Comparison of ENCODE assay signal across 10 mouse cellular contexts in the genomic region with DNA sequence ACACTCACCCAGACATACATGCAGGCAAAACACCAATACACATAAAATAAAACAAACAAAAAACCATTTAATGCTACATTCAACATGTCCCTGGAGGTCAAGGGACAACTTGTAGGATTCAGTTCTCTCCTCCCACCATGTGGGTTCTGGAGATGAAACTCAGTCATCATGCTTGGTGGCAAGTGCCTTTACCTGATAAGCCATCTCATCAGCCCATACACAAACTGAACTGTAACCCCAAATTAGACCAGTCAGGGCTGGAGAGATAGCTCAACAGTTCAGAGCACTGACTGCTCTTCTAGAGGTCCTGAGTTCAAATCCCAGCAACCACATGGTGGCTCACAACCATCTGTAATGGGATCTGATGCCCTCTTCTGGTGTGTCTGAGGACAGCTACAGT. TPM values are rescaled to one million over a fixed set of nuclear protein-coding genes. Genes with fewer than 3 reads are reported as not detected.
A peak's percentile ranks its signal among the peaks of the same experiment; 100 is the strongest.
DNase-seq lines count a peak whose midpoint lies in the region; ATAC-seq and TF ChIP-seq lines count a peak whose summit lies in the region.
"Not testable (repeated sequence)": the region's sequence is repeated elsewhere in the genome, so short reads cannot be mapped to it uniquely, and the experiment has no call there.
"Had no signal": no experiment of that assay in that cellular context is flagged by ENCODE, and none has a peak within 500 bp of the region (broad histone marks: within the 10 kb centered on the region; RNA-seq: fewer than 3 reads in every experiment).

No protein-coding gene starts in this region.

- H3K4me1 ChIP-seq in MEL (ENCODE audit: control insufficient read depth in 1 of 2, insufficient read depth in 2 of 2, low read length in 2 of 2), result peaks cover 2 to 13% of the 10 kb centered on the region in 2 experiments; a peak in 2 of 4 replicates
- H3K4me1 ChIP-seq in embryonic facial prominence, embryonic 10.5 days, result peaks cover 69% of the 10 kb centered on the region
- H3K4me1 ChIP-seq in limb, embryonic 10.5 days, result peaks cover 76% of the 10 kb centered on the region
- H3K4me1 ChIP-seq in liver, embryonic 12.5 days, result peaks cover 49% of the 10 kb centered on the region
- peaks cover 2 to 24% of the 10 kb centered on the region in 2 experiments; a peak in 2 of 4 replicates for H3K4me1 ChIP-seq in liver, embryonic 14.5 days (replicated peaks; ENCODE audit: control insufficient read depth in 2 of 2, insufficient read depth in 2 of 2, low read length in 1 of 2)
- peaks cover 32% of the 10 kb centered on the region for H3K4me1 ChIP-seq in liver, postnatal 0 days (ENCODE audit: insufficient read depth)

- not testable (repeated sequence) for H3K27me3 ChIP-seq in MEL (ENCODE audit: control insufficient read depth in 1 of 2, insufficient read depth in 2 of 2, low read length in 2 of 2); embryonic facial prominence, embryonic 10.5 days (replicated peaks; ENCODE audit: low read depth, poor library complexity, severe bottlenecking); limb, embryonic 10.5 days (ENCODE audit: low read depth, poor library complexity, severe bottlenecking); liver, embryonic 14.5 days (ENCODE audit: control insufficient read depth, insufficient read depth, low read length); liver, postnatal 0 days (ENCODE audit: insufficient read depth, low read length)
- peaks cover 17% of the 10 kb centered on the region; the same call in 1 of the 2 replicates for H3K27me3 ChIP-seq in liver, embryonic 12.5 days (replicated peaks)

- peak; percentile 36 to 72; a peak in 3 of 4 replicates for TF ChIP-seq EP300 in MEL (IDR thresholded peaks at IDR 0.05; ENCODE audit: low read depth in 1 of 2, low read length in 2 of 2)
- peak; percentile 86 for TF ChIP-seq EP300 in liver, embryonic 14.5 days (IDR thresholded peaks at IDR 0.05; ENCODE audit: low read depth)
- TF ChIP-seq EP300 in liver, postnatal 0 days (IDR thresholded peaks at IDR 0.05; ENCODE audit: low read depth), result peak; percentile 87

- H3K4me3 ChIP-seq in MEL (ENCODE audit: control insufficient read depth in 1 of 2, insufficient read depth in 1 of 2, low read depth in 2 of 2, low read length in 2 of 2); embryonic facial prominence, embryonic 10.5 days; limb, embryonic 10.5 days; liver, embryonic 12.5 days; liver, embryonic 14.5 days (ENCODE audit: insufficient read depth in 1 of 2, low read depth in 2 of 2, low read length in 2 of 2); liver, postnatal 0 days (ENCODE audit: low read depth, low read length): not testable (repeated sequence)

- H3K27ac ChIP-seq in MEL (ENCODE audit: control insufficient read depth, low read depth, low read length); liver, embryonic 12.5 days; liver, embryonic 14.5 days; liver, postnatal 0 days (ENCODE audit: low read depth): not testable (repeated sequence)
- 0 out of 2 replicates have a peak overlapping the region, but pooled peaks have one; percentile 8 for H3K27ac ChIP-seq in embryonic facial prominence, embryonic 10.5 days (replicated peaks)
- H3K27ac ChIP-seq in limb, embryonic 10.5 days, result peak overlapping the region; percentile 58; the same call in 1 of the 2 replicates

- peak; percentile 34 for DNase-seq in MEL (ENCODE audit: low read depth, low spot score)
- DNase-seq in c-Kit-positive CD71-positive TER-119-positive erythroid progenitor cells, embryonic 14.5 days (ENCODE audit: low spot score), result peak; percentile 30
- not testable (repeated sequence) for DNase-seq in embryonic facial prominence, embryonic 10.5 days (ENCODE audit: low spot score); limb, embryonic 10.5 days (ENCODE audit: low spot score); liver, postnatal 0 days
- peak; percentile 31 to 51 (median 41) for DNase-seq in liver, embryonic 14.5 days (ENCODE audit: low read depth in 3 of 3, low spot score in 3 of 3)

- not testable (repeated sequence) for TF ChIP-seq POLR2A in MEL (IDR thresholded peaks at IDR 0.05; ENCODE audit: control insufficient read depth in 1 of 2, insufficient read depth in 1 of 2, low read depth in 1 of 2, low read length in 2 of 2, poor library complexity in 1 of 2)

- not testable (repeated sequence) for H3K9me3 ChIP-seq in MEL (replicated peaks; ENCODE audit: insufficient read depth, low read length); embryonic facial prominence, embryonic 10.5 days; limb, embryonic 10.5 days (replicated peaks); liver, embryonic 12.5 days (replicated peaks); liver, embryonic 14.5 days (ENCODE audit: control insufficient read depth, low read length); liver, postnatal 0 days (ENCODE audit: low read length)

- not testable (repeated sequence) for H3K9ac ChIP-seq in MEL (ENCODE audit: control insufficient read depth, low read depth, low read length, poor library complexity, severe bottlenecking); liver, embryonic 12.5 days; liver, embryonic 14.5 days (replicated peaks); liver, postnatal 0 days (replicated peaks)

- peak; percentile 59 for ATAC-seq in liver, embryonic 12.5 days
- peak; percentile 75 for ATAC-seq in liver, embryonic 14.5 days (ENCODE audit: insufficient read depth)
- peak; percentile 22 for ATAC-seq in liver, postnatal 0 days
- ATAC-seq in megakaryocyte-erythroid progenitor cell, adult 5-6 weeks (replicated peaks; ENCODE audit: low FRiP score, low TSS enrichment, poor library complexity, severe bottlenecking), result peak; percentile 74

- TF ChIP-seq RAD21 in MEL (IDR thresholded peaks at IDR 0.05; ENCODE audit: low read depth, low read length), result not testable (repeated sequence)

- not testable (repeated sequence) for H3K36me3 ChIP-seq in MEL (ENCODE audit: control insufficient read depth in 1 of 2, insufficient read depth in 2 of 2, low read length in 2 of 2); embryonic facial prominence, embryonic 10.5 days (replicated peaks); limb, embryonic 10.5 days; liver, embryonic 12.5 days; liver, embryonic 14.5 days (replicated peaks; ENCODE audit: control insufficient read depth, insufficient read depth, low read depth); liver, postnatal 0 days (replicated peaks; ENCODE audit: insufficient read depth, low read length)

- not testable (repeated sequence) for H3K4me2 ChIP-seq in liver, embryonic 12.5 days; liver, embryonic 14.5 days (ENCODE audit: low read depth); liver, postnatal 0 days (ENCODE audit: low read depth, low read length)

- not testable (repeated sequence) for H3K79me2 ChIP-seq in MEL (ENCODE audit: control insufficient read depth, insufficient read depth, low read length, poor library complexity)

- TF ChIP-seq CTCF in MEL (IDR thresholded peaks at IDR 0.05 in 2 of 3, conservative IDR thresholded peaks at IDR 0.05 in 1 of 3; ENCODE audit: control insufficient read depth in 1 of 3, insufficient read depth in 1 of 3, low read depth in 2 of 3, low read length in 3 of 3, poor library complexity in 1 of 3, severe bottlenecking in 1 of 3); liver, embryonic 14.5 days (IDR thresholded peaks at IDR 0.05; ENCODE audit: low read depth); liver, postnatal 0 days (IDR thresholded peaks at IDR 0.05; ENCODE audit: low read depth): not testable (repeated sequence)

RNA-seq across cellular contexts. Expression of a gene that starts 25.7 kb away (rescaled TPM):
- 19.8 and 23.5 TPM in 2 replicates for total RNA-seq in MEL (2012; rRNA removed)
- polyA plus RNA-seq in MEL (2012; ENCODE audit: insufficient read depth in 1 of 2, insufficient read length in 2 of 2, low read depth in 1 of 2, low replicate concordance in 2 of 2, missing spikeins in 1 of 2), result 10 to 100 TPM; 30.5 to 39.1 TPM
- polyA plus RNA-seq in embryonic facial prominence, embryonic 10.5 days (2016; fragmentation: Nextera tagmentation; extraction: Ambion mirVana), result 70.4 and 78.9 TPM in 2 replicates
- 68.2 and 71.3 TPM in 2 replicates for polyA plus RNA-seq in limb, embryonic 10.5 days (2016; fragmentation: Nextera tagmentation; extraction: Ambion mirVana)
- polyA plus RNA-seq in liver, embryonic 12.5 days (2016; fragmentation: Nextera tagmentation; extraction: Ambion mirVana), result 33.7 and 34.3 TPM in 2 replicates
- 9.3 and 11.0 TPM in 2 replicates for polyA plus RNA-seq in liver, embryonic 14.5 days (2012; rRNA removed)
- polyA plus RNA-seq in liver, embryonic 14.5 days (2014; fragmentation: Nextera tagmentation; extraction: Ambion mirVana), result 26.4 and 29.1 TPM in 2 replicates
- polyA plus RNA-seq in liver, postnatal 0 days (2015; fragmentation: Nextera tagmentation; extraction: Ambion mirVana), result 62.2 and 64.9 TPM in 2 replicates
- 12.8 and 27.1 TPM in 2 replicates for total RNA-seq in megakaryocyte-erythroid progenitor cell, adult 5-6 weeks (2014; fragmentation: Nextera tagmentation)
- total RNA-seq in megakaryocyte-erythroid progenitor cell, adult 5-6 weeks (2017), result 5.9 and 16.1 TPM in 2 replicates

RNA-seq across cellular contexts. Expression of a gene that starts 29.6 kb away (rescaled TPM):
- total RNA-seq in MEL (2012; rRNA removed), result not detected in 2 replicates
- not detected for polyA plus RNA-seq in MEL (2012; ENCODE audit: insufficient read depth in 1 of 2, insufficient read length in 2 of 2, low read depth in 1 of 2, low replicate concordance in 2 of 2, missing spikeins in 1 of 2)
- polyA plus RNA-seq in embryonic facial prominence, embryonic 10.5 days (2016; fragmentation: Nextera tagmentation; extraction: Ambion mirVana), result 4.0 and 5.6 TPM in 2 replicates
- 1.5 and 5.6 TPM in 2 replicates for polyA plus RNA-seq in limb, embryonic 10.5 days (2016; fragmentation: Nextera tagmentation; extraction: Ambion mirVana)
- 0.32 TPM in 1 of 2 replicates, not detected in the other for polyA plus RNA-seq in liver, embryonic 12.5 days (2016; fragmentation: Nextera tagmentation; extraction: Ambion mirVana)
- 0.14 and 0.20 TPM in 2 replicates for polyA plus RNA-seq in liver, embryonic 14.5 days (2012; rRNA removed)
- polyA plus RNA-seq in liver, embryonic 14.5 days (2014; fragmentation: Nextera tagmentation; extraction: Ambion mirVana), result 0.29 TPM in 1 of 2 replicates, not detected in the other
- 0.26 and 0.52 TPM in 2 replicates for polyA plus RNA-seq in liver, postnatal 0 days (2015; fragmentation: Nextera tagmentation; extraction: Ambion mirVana)
- not detected in 2 replicates for total RNA-seq in megakaryocyte-erythroid progenitor cell, adult 5-6 weeks (2014; fragmentation: Nextera tagmentation)
- total RNA-seq in megakaryocyte-erythroid progenitor cell, adult 5-6 weeks (2017), result not detected in 2 replicates
- polyA plus RNA-seq: C2C12; erythroblast, embryonic 14.5 days had no signal

RNA-seq across cellular contexts. Expression of a gene that starts 52.7 kb away (rescaled TPM):
- 7.7 and 8.4 TPM in 2 replicates for total RNA-seq in MEL (2012; rRNA removed)
- polyA plus RNA-seq in MEL (2012; ENCODE audit: insufficient read depth in 1 of 2, insufficient read length in 2 of 2, low read depth in 1 of 2, low replicate concordance in 2 of 2, missing spikeins in 1 of 2), result 1 to 10 TPM in 1 of 2 experiments, not detected in 1; 9.2 TPM
- polyA plus RNA-seq in embryonic facial prominence, embryonic 10.5 days (2016; fragmentation: Nextera tagmentation; extraction: Ambion mirVana), result 14.7 and 15.4 TPM in 2 replicates
- polyA plus RNA-seq in limb, embryonic 10.5 days (2016; fragmentation: Nextera tagmentation; extraction: Ambion mirVana), result 11.9 and 13.6 TPM in 2 replicates
- polyA plus RNA-seq in liver, embryonic 12.5 days (2016; fragmentation: Nextera tagmentation; extraction: Ambion mirVana), result 4.0 and 4.5 TPM in 2 replicates
- 1.6 and 2.2 TPM in 2 replicates for polyA plus RNA-seq in liver, embryonic 14.5 days (2012; rRNA removed)
- 2.3 and 3.2 TPM in 2 replicates for polyA plus RNA-seq in liver, embryonic 14.5 days (2014; fragmentation: Nextera tagmentation; extraction: Ambion mirVana)
- 2.5 and 2.6 TPM in 2 replicates for polyA plus RNA-seq in liver, postnatal 0 days (2015; fragmentation: Nextera tagmentation; extraction: Ambion mirVana)
- 8.8 and 11.3 TPM in 2 replicates for total RNA-seq in megakaryocyte-erythroid progenitor cell, adult 5-6 weeks (2014; fragmentation: Nextera tagmentation)
- total RNA-seq in megakaryocyte-erythroid progenitor cell, adult 5-6 weeks (2017), result 12.5 and 17.6 TPM in 2 replicates

RNA-seq across cellular contexts. Expression of a gene that starts 53.2 kb away (rescaled TPM):
- total RNA-seq in MEL (2012; rRNA removed), result not detected in 2 replicates
- not detected for polyA plus RNA-seq in MEL (2012; ENCODE audit: insufficient read depth in 1 of 2, insufficient read length in 2 of 2, low read depth in 1 of 2, low replicate concordance in 2 of 2, missing spikeins in 1 of 2)
- 39.7 and 40.1 TPM in 2 replicates for polyA plus RNA-seq in embryonic facial prominence, embryonic 10.5 days (2016; fragmentation: Nextera tagmentation; extraction: Ambion mirVana)
- 40.6 and 44.3 TPM in 2 replicates for polyA plus RNA-seq in limb, embryonic 10.5 days (2016; fragmentation: Nextera tagmentation; extraction: Ambion mirVana)
- polyA plus RNA-seq in liver, embryonic 12.5 days (2016; fragmentation: Nextera tagmentation; extraction: Ambion mirVana), result 12.3 and 13.6 TPM in 2 replicates
- 5.8 and 6.6 TPM in 2 replicates for polyA plus RNA-seq in liver, embryonic 14.5 days (2012; rRNA removed)
- 7.6 and 8.2 TPM in 2 replicates for polyA plus RNA-seq in liver, embryonic 14.5 days (2014; fragmentation: Nextera tagmentation; extraction: Ambion mirVana)
- 14.5 and 15.6 TPM in 2 replicates for polyA plus RNA-seq in liver, postnatal 0 days (2015; fragmentation: Nextera tagmentation; extraction: Ambion mirVana)
- total RNA-seq in megakaryocyte-erythroid progenitor cell, adult 5-6 weeks (2014; fragmentation: Nextera tagmentation), result not detected in 2 replicates
- 0.61 and 0.94 TPM in 2 replicates for total RNA-seq in megakaryocyte-erythroid progenitor cell, adult 5-6 weeks (2017)
- polyA plus RNA-seq: C2C12; erythroblast, embryonic 14.5 days had no signal

Comparison
In these comparisons a context has a peak if more than half of its experiments do, and no peak if none do; other contexts are left out.
1. ATAC-seq: peak in every context shown above with its lines; median percentile 75 in liver, embryonic 14.5 days; 74 in megakaryocyte-erythroid progenitor cell, adult 5-6 weeks; 59 in liver, embryonic 12.5 days; 22 in liver, postnatal 0 days.